8 mouse cellular contexts compared by ENCODE assay signal in the genomic region with DNA sequence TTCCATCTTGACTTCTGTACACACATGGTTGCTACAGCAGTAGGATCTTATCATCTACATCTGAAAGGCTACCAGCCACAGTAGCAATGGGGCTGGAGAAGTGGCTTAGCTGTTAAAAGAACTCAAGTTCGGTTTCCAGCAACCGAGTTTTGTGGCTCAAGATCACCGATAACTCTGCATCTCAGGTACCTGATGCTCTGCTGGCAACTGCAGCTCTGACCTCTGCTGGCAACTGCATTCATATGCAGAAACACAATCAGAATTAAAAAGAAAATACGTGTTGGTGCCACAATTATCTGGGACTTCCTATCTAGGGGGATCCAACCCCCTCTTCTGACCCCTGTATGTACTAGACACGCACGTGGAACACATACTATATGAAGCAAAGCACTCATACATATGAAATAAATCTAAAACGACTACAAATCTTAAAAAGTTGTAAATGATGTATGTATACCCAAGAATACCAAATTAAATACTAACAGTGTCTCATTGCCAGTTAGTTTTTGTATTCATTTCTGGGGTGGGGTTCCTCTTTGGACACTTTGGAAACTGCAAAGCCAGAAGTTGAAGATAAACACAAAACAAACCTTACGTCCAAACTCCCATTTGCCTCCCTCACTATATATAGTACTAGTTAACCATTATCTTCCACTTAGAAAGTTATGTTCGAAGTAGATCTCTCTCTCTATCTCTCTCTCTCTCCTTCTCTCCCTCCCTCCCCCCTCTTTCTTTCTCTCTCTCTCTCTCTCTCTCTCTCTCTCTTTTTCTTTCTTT. TPM values are rescaled to one million over a fixed set of nuclear protein-coding genes. Genes with fewer than 3 reads are reported as not detected.
A peak's percentile ranks its signal among the peaks of the same experiment; 100 is the strongest.
DNase-seq lines count a peak whose midpoint lies in the region; ATAC-seq and TF ChIP-seq lines count a peak whose summit lies in the region.

No protein-coding gene starts in this region.

- H3ac ChIP-seq in myocyte (ENCODE audit: control insufficient read depth, insufficient read length) = peak overlapping the region; percentile 35

- peak; percentile 57 for DNase-seq in A20 (ENCODE audit: low read depth, low spot score)
- no peak for DNase-seq in embryonic facial prominence, embryonic 10.5 days (ENCODE audit: low spot score)
- no peak for DNase-seq in gastrocnemius, adult 8-10 months (ENCODE audit: low spot score in 2 of 2)

- peaks cover 4% of the 10 kb centered on the region for H3K36me3 ChIP-seq in erythroblast, embryonic 14.5 days (ENCODE audit: control insufficient read depth)
- peaks cover 4% of the 10 kb centered on the region; the same call in 1 of the 2 replicates for H3K36me3 ChIP-seq in embryonic facial prominence, embryonic 10.5 days (replicated peaks)
- 0 out of 2 replicates have a peak, but pooled peaks cover 3% of the 10 kb centered on the region for H3K36me3 ChIP-seq in intestine, postnatal 0 days (ENCODE audit: control insufficient read depth, insufficient read depth)
- no peaks in the 10 kb centered on the region for H3K36me3 ChIP-seq in myocyte (ENCODE audit: control insufficient read depth, insufficient read depth)

- TF ChIP-seq POLR2A in myocyte (IDR thresholded peaks at IDR 0.05; ENCODE audit: insufficient read length, low read depth) = no peak

- WGBS in embryonic facial prominence, embryonic 10.5 days = 26% methylated on average over 9 of the region's 9 CpGs
- 15% methylated on average over 9 of the region's 9 CpGs for WGBS in intestine, postnatal 0 days

- H3K79me2 ChIP-seq in myocyte (ENCODE audit: control insufficient read depth, insufficient read depth) = peaks cover 17% of the 10 kb centered on the region

- H3K4me1 ChIP-seq in erythroblast, embryonic 14.5 days (ENCODE audit: control insufficient read depth) = peaks cover 29% of the 10 kb centered on the region
- peaks cover 21% of the 10 kb centered on the region for H3K4me1 ChIP-seq in embryonic facial prominence, embryonic 10.5 days
- H3K4me1 ChIP-seq in intestine, postnatal 0 days (replicated peaks; ENCODE audit: control insufficient read depth, insufficient read depth, low read length) = no peaks in the 10 kb centered on the region; the same call in 1 of the 2 replicates

- no peaks in the 10 kb centered on the region for H3K9me3 ChIP-seq in erythroblast, embryonic 14.5 days (ENCODE audit: control insufficient read depth, low read length)
- no peaks in the 10 kb centered on the region for H3K9me3 ChIP-seq in embryonic facial prominence, embryonic 10.5 days
- no peaks in the 10 kb centered on the region for H3K9me3 ChIP-seq in intestine, postnatal 0 days (ENCODE audit: control insufficient read depth)

- H3K27ac ChIP-seq in embryonic facial prominence, embryonic 10.5 days (replicated peaks) = no peak overlapping the region; the same call in 1 of the 2 replicates
- no peak overlapping the region for H3K27ac ChIP-seq in intestine, postnatal 0 days (ENCODE audit: low read depth, low read length)

- no peaks in the 10 kb centered on the region for H3K27me3 ChIP-seq in erythroblast, embryonic 14.5 days (ENCODE audit: control insufficient read depth)
- no peaks in the 10 kb centered on the region for H3K27me3 ChIP-seq in embryonic facial prominence, embryonic 10.5 days (replicated peaks; ENCODE audit: low read depth, poor library complexity, severe bottlenecking)
- no peaks in the 10 kb centered on the region for H3K27me3 ChIP-seq in intestine, postnatal 0 days (replicated peaks; ENCODE audit: control insufficient read depth, insufficient read depth, low read length)
- no peaks in the 10 kb centered on the region for H3K27me3 ChIP-seq in myocyte (ENCODE audit: control insufficient read depth, insufficient read depth, insufficient read length)

- H3K4me3 ChIP-seq in erythroblast, embryonic 14.5 days (replicated peaks) = peak overlapping the region; percentile 86
- H3K4me3 ChIP-seq in embryonic facial prominence, embryonic 10.5 days = peak overlapping the region; percentile 88
- peak overlapping the region; percentile 79 for H3K4me3 ChIP-seq in intestine, postnatal 0 days (ENCODE audit: low read depth, low read length)
- peak overlapping the region; percentile 41 for H3K4me3 ChIP-seq in myocyte

- H3K4me2 ChIP-seq in intestine, postnatal 0 days (replicated peaks; ENCODE audit: low read depth) = peak overlapping the region; percentile 74
- peak overlapping the region; percentile 79 for H3K4me2 ChIP-seq in myocyte (ENCODE audit: low read depth)

- ATAC-seq in erythroblast, adult 5-6 weeks (replicated peaks; ENCODE audit: low FRiP score, poor library complexity, severe bottlenecking) = no peak
- no peak for ATAC-seq in intestine, postnatal 0 days
- ATAC-seq in erythroid progenitor cell, adult 5-6 weeks (replicated peaks; ENCODE audit: low FRiP score, poor library complexity, severe bottlenecking) = no peak

- peak; percentile 69 for TF ChIP-seq CTCF in intestine, postnatal 0 days (IDR thresholded peaks at IDR 0.05; ENCODE audit: low read depth)

- no peak overlapping the region for H3K9ac ChIP-seq in intestine, postnatal 0 days (ENCODE audit: low read depth, low read length)

TF ChIP-seq in myocyte, 11 proteins besides CTCF, POLR2A, EP300 and RAD21:
- no peak for TF ChIP-seq MYOG (IDR thresholded peaks at IDR 0.05; ENCODE audit: control insufficient read depth in 1 of 3, insufficient read depth in 1 of 3, insufficient read length in 2 of 3, low read depth in 2 of 3)
- TF ChIP-seq SRF (IDR thresholded peaks at IDR 0.05; ENCODE audit: control insufficient read depth, insufficient read length, low read depth) = no peak
- no peak for TF ChIP-seq POLR2AphosphoS2 (IDR thresholded peaks at IDR 0.05; ENCODE audit: insufficient read length, low read depth)
- TF ChIP-seq USF1 (IDR thresholded peaks at IDR 0.05; ENCODE audit: low read depth) = no peak
- no peak for TF ChIP-seq CEBPB (IDR thresholded peaks at IDR 0.05; ENCODE audit: insufficient read depth, poor library complexity, severe bottlenecking)
- no peak for TF ChIP-seq MAX (IDR thresholded peaks at IDR 0.05; ENCODE audit: low read depth)
- TF ChIP-seq REST (IDR thresholded peaks at IDR 0.05; ENCODE audit: insufficient read depth, insufficient read length) = no peak
- TF ChIP-seq MYOD1 (IDR thresholded peaks at IDR 0.05; ENCODE audit: control insufficient read depth in 1 of 3, insufficient read length in 2 of 3, low read depth in 2 of 3) = no peak
- TF ChIP-seq TCF3 (IDR thresholded peaks at IDR 0.05; ENCODE audit: insufficient read length, low read depth) = no peak
- no peak for TF ChIP-seq E2F4 (IDR thresholded peaks at IDR 0.05; ENCODE audit: insufficient read depth)
- TF ChIP-seq TCF12 (IDR thresholded peaks at IDR 0.05; ENCODE audit: insufficient read depth, poor library complexity, severe bottlenecking) = no peak

RNA-seq across cellular contexts. Expression of a gene that starts 0.7 kb away (rescaled TPM):
- 0.74 and 0.84 TPM in 2 replicates for polyA plus RNA-seq in erythroblast, embryonic 14.5 days (2012)
- 7.9 and 13.4 TPM in 2 replicates for total RNA-seq in erythroblast, adult 5-6 weeks (2015; ENCODE audit: low replicate concordance)
- 19.9 and 23.7 TPM in 2 replicates for total RNA-seq in erythroblast, adult 5-6 weeks (2017; ENCODE audit: low replicate concordance)
- 66.6 and 68.2 TPM in 2 replicates for polyA plus RNA-seq in embryonic facial prominence, embryonic 10.5 days (2016; fragmentation: Nextera tagmentation; extraction: Ambion mirVana)
- 43.5 and 45.6 TPM in 2 replicates for polyA plus RNA-seq in intestine, postnatal 0 days (2015; fragmentation: Nextera tagmentation; extraction: Ambion mirVana)
- 21.8 TPM for polyA plus RNA-seq in myocyte (2012; fragmentation: generic; extraction: Trizol)
- total RNA-seq in gastrocnemius, adult 8-10 months (2022) = 10 to 100 TPM; 33.9 to 45.3 (median 37.3) TPM
- 11.2 and 22.2 TPM in 2 replicates for total RNA-seq in erythroid progenitor cell, adult 5-6 weeks (2015; ENCODE audit: low replicate concordance)
- total RNA-seq in erythroid progenitor cell, adult 5-6 weeks (2017; ENCODE audit: low replicate concordance) = 57.4 and 62.3 TPM in 2 replicates

Comparison
In these comparisons a context has a peak if more than half of its experiments do, and no peak if none do; other contexts are left out.
1. RNA of a gene that starts 0.7 kb away (polyA plus RNA-seq): 66.6 to 68.2 TPM in embryonic facial prominence, embryonic 10.5 days, 43.5 to 45.6 TPM in intestine, postnatal 0 days and 21.8 TPM in myocyte (single experiment); 0.74 to 0.84 TPM in erythroblast, embryonic 14.5 days; every median in the first group is over 10 times any median in the second.
2. Peak in every context shown above with its lines, with median percentiles within 50 percentile points of each other: H3K4me3 ChIP-seq.